Mouse (Mus musculus) CH12.LX (cell line): ENCODE data around the gene Appl1.

Experiments used
- CTCF ChIP-seq, 2 experiments: IDR thresholded peaks in 1 of 2; conservative IDR thresholded peaks in 1 of 2; 2 replicates each; pipeline ENCODE4 v1.5.1; 2011 to 2012; ENCODE audit warnings: low read depth in 2 of 2, low read length in 2 of 2, improper control_type of control experiment in 1 of 2, inconsistent platforms in 1 of 2, mild to moderate bottlenecking in 1 of 2, moderate library complexity in 1 of 2
- ELF1 ChIP-seq: IDR thresholded peaks from 2 replicates; pipeline ENCODE4 v1.6.1; 2014; ENCODE audit warnings: low read depth, mild to moderate bottlenecking, inconsistent platforms, low read length, improper control_type of control experiment
- EP300 ChIP-seq: IDR thresholded peaks from 2 replicates; pipeline ENCODE4 v1.6.1; 2011; ENCODE audit warnings: low read length, improper control_type of control experiment
- MAX ChIP-seq: IDR thresholded peaks from 2 replicates; pipeline ENCODE4 v1.6.1; 2011; ENCODE audit warnings: low read length, improper control_type of control experiment
- SMC3 ChIP-seq: IDR thresholded peaks from 2 replicates; pipeline ENCODE4 v1.6.1; 2011; ENCODE audit warnings: low read depth, low read length, improper control_type of control experiment
- UBTF ChIP-seq: IDR thresholded peaks from 2 replicates; pipeline ENCODE4 v1.6.1; 2012; ENCODE audit warnings: low read depth, mild to moderate bottlenecking, inconsistent platforms, low read length, improper control_type of control experiment, moderate library complexity
- ZKSCAN1 ChIP-seq: IDR thresholded peaks from 2 replicates; pipeline ENCODE4 v1.6.1; 2012; ENCODE audit warnings: low read depth, inconsistent platforms, low read length, improper control_type of control experiment, borderline replicate concordance

GRCm38 (mm10) chr14:26911201-26911600, 59.8 kb downstream of the Appl1 start:
- TF ChIP-seq CTCF (conservative IDR thresholded peaks at IDR 0.05 in 1 of 2, IDR thresholded peaks at IDR 0.05 in 1 of 2; ENCODE audit: low read depth in 2 of 2, low read length in 2 of 2) (no peak), ELF1 (no peak), MAX (no peak), EP300 (no peak), UBTF (no peak), SMC3 (no peak), ZKSCAN1 (no peak)
